In the genomic region with DNA sequence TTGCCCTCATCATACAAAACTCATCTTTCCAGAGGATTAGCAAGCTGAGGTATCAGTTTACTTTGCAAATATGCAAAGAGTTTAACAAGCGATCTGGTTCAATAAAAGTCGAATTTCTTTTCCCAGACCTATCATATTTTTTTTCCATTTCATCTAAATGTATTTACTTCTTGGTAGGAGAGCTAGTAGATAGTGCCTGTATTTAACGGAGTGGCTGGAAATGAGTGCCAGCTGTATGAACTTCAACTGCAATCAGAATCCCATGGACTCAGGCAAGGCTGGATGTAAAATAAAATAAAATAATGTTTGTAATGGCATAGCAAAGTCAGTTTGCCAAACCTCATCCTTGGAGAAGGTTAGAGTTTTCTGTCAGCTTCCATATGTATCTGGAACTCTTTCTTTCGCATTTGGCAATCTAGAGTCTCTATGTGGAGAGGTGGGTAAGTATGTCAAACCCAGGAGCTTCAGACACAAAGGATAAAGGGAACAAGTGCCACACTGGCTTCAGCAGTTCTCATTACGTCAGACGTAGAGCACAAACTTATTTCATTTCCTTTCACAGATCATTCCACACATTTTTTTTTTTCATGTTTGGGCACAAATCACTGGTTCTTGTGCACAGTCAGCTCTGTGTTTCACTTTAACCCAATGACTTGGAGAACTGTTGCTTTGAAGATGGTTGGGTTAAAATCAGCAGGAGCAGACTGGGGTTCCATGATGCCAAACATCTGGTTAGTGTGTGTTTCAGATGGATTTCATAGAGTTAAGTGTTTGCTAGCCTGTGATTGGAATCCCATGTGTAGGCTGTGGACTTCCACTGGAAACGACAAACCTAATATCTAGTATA, we compare ENCODE assay signal across 14 mouse cellular contexts.
"Had no signal": no experiment of that assay in that cellular context is flagged by ENCODE, and none has a peak within 500 bp of the region (broad histone marks: within the 10 kb centered on the region; RNA-seq: fewer than 3 reads in every experiment).

No protein-coding gene starts in this region.

- H3K36me3 ChIP-seq: liver, embryonic 12.5 days; midbrain, embryonic 10.5 days; neural tube, embryonic 15.5 days had no signal

- H3K9ac ChIP-seq: liver, embryonic 12.5 days; neural tube, embryonic 15.5 days had no signal

- H3K27me3 ChIP-seq: liver, embryonic 12.5 days; neural tube, embryonic 15.5 days had no signal

- H3K27ac ChIP-seq: layer of hippocampus, adult 2 months; liver, embryonic 12.5 days; midbrain, embryonic 10.5 days; neural tube, embryonic 15.5 days; stomach, postnatal 0 days had no signal

- ATAC-seq: liver, embryonic 12.5 days had no signal

- H3K4me1 ChIP-seq: liver, embryonic 12.5 days; midbrain, embryonic 10.5 days; neural tube, embryonic 15.5 days had no signal

- H3K4me2 ChIP-seq: liver, embryonic 12.5 days; neural tube, embryonic 15.5 days had no signal

- DNase-seq: kidney, adult 18-20 months; kidney, postnatal 10 days; kidney, postnatal 4 days; lung, postnatal 36 days; midbrain, embryonic 14.5 days; right cerebral cortex, adult 18-20 months; right cerebral cortex, postnatal 25 days; thymus, postnatal 4 days had no signal

- H3K4me3 ChIP-seq: layer of hippocampus, adult 2 months; liver, embryonic 12.5 days; midbrain, embryonic 10.5 days; myocyte; neural tube, embryonic 15.5 days had no signal

- H3K9me3 ChIP-seq: neural tube, embryonic 15.5 days had no signal
